Mouse (Mus musculus): ENCODE results near the gene Nup98. TPM values are rescaled to one million over a fixed set of nuclear protein-coding genes. Genes with fewer than 3 reads are reported as not detected.

The Nup98 gene
- total and polyA plus RNA-seq, 3 experiments: 24.6 to 37.1 (median 25.0) TPM

Other genes with a start within 250 kb of the Nup98 start
- gene Il18bp, start 191.5 kb downstream of the Nup98 start, total RNA-seq (2012; rRNA removed): 1.9 and 2.6 TPM in 2 replicates
- 1.7 and 1.9 TPM in 2 replicates for gene Il18bp, start 191.5 kb downstream of the Nup98 start, total RNA-seq (2014; rRNA removed)
- 2.9 and 3.3 TPM in 2 replicates for gene Il18bp, start 191.5 kb downstream of the Nup98 start, polyA plus RNA-seq (2012; ENCODE audit: insufficient read length, low read depth)
- gene Rnf121, start 144.7 kb downstream of the Nup98 start, total RNA-seq (2012; rRNA removed): 20.4 and 20.7 TPM in 2 replicates
- 10.3 and 13.9 TPM in 2 replicates for gene Rnf121, start 144.7 kb downstream of the Nup98 start, total RNA-seq (2014; rRNA removed)
- gene Rnf121, start 144.7 kb downstream of the Nup98 start, polyA plus RNA-seq (2012; ENCODE audit: insufficient read length, low read depth): 24.8 and 27.7 TPM in 2 replicates
- 19.8 and 20.2 TPM in 2 replicates for gene Xndc1, start 144.7 kb downstream of the Nup98 start, total RNA-seq (2012; rRNA removed)
- gene Xndc1, start 144.7 kb downstream of the Nup98 start, total RNA-seq (2014; rRNA removed): 15.4 and 19.9 TPM in 2 replicates
- gene Xndc1, start 144.7 kb downstream of the Nup98 start, polyA plus RNA-seq (2012; ENCODE audit: insufficient read length, low read depth): 23.4 and 26.7 TPM in 2 replicates
- gene Xntrpc, start 144.5 kb downstream of the Nup98 start, total RNA-seq (2012; rRNA removed): 1.6 and 1.9 TPM in 2 replicates
- 0.64 and 0.93 TPM in 2 replicates for gene Xntrpc, start 144.5 kb downstream of the Nup98 start, total RNA-seq (2014; rRNA removed)
- gene Xntrpc, start 144.5 kb downstream of the Nup98 start, polyA plus RNA-seq (2012; ENCODE audit: insufficient read length, low read depth): 1.6 and 1.7 TPM in 2 replicates
- gene Trpc2, start 127.1 kb downstream of the Nup98 start, total RNA-seq (2012; rRNA removed): 0.17 TPM in 1 of 2 replicates, not detected in the other
- 0.24 TPM in 1 of 2 replicates, not detected in the other for gene Trpc2, start 127.1 kb downstream of the Nup98 start, total RNA-seq (2014; rRNA removed)
- gene Trpc2, start 127.1 kb downstream of the Nup98 start, polyA plus RNA-seq (2012; ENCODE audit: insufficient read length, low read depth): not detected in 2 replicates
- gene Art1, start 108.4 kb downstream of the Nup98 start, total RNA-seq (2012; rRNA removed): 0.17 and 0.21 TPM in 2 replicates
- gene Art1, start 108.4 kb downstream of the Nup98 start, total RNA-seq (2014; rRNA removed): 0.20 and 0.22 TPM in 2 replicates
- 0.40 and 0.67 TPM in 2 replicates for gene Art1, start 108.4 kb downstream of the Nup98 start, polyA plus RNA-seq (2012; ENCODE audit: insufficient read length, low read depth)
- gene Art5, start 100.7 kb downstream of the Nup98 start, total RNA-seq (2012; rRNA removed): 0.71 and 0.85 TPM in 2 replicates
- 2.6 and 2.7 TPM in 2 replicates for gene Art5, start 100.7 kb downstream of the Nup98 start, total RNA-seq (2014; rRNA removed)
- gene Art5, start 100.7 kb downstream of the Nup98 start, polyA plus RNA-seq (2012; ENCODE audit: insufficient read length, low read depth): 3.9 and 4.7 TPM in 2 replicates
- not detected in 2 replicates for gene Chrna10, start 93.3 kb downstream of the Nup98 start, total RNA-seq (2012; rRNA removed)
- not detected in 2 replicates for gene Chrna10, start 93.3 kb downstream of the Nup98 start, total RNA-seq (2014; rRNA removed)
- gene Chrna10, start 93.3 kb downstream of the Nup98 start, polyA plus RNA-seq (2012; ENCODE audit: insufficient read length, low read depth): not detected in 2 replicates
- 13.2 and 18.3 TPM in 2 replicates for gene Pgap2, start within 50 bp of the Nup98 start, total RNA-seq (2012; rRNA removed)
- gene Pgap2, start within 50 bp of the Nup98 start, total RNA-seq (2014; rRNA removed): 20.3 and 23.7 TPM in 2 replicates
- 26.1 and 38.5 TPM in 2 replicates for gene Pgap2, start within 50 bp of the Nup98 start, polyA plus RNA-seq (2012; ENCODE audit: insufficient read length, low read depth)
- gene Rhog, start 45.9 kb upstream of the Nup98 start, total RNA-seq (2012; rRNA removed): 17.1 and 22.7 TPM in 2 replicates
- 9.6 and 12.2 TPM in 2 replicates for gene Rhog, start 45.9 kb upstream of the Nup98 start, total RNA-seq (2014; rRNA removed)
- gene Rhog, start 45.9 kb upstream of the Nup98 start, polyA plus RNA-seq (2012; ENCODE audit: insufficient read length, low read depth): 109 and 118 TPM in 2 replicates
- 8.9 and 10.2 TPM in 2 replicates for gene Stim1, start 57.6 kb upstream of the Nup98 start, total RNA-seq (2012; rRNA removed)
- gene Stim1, start 57.6 kb upstream of the Nup98 start, total RNA-seq (2014; rRNA removed): 21.0 and 26.6 TPM in 2 replicates
- gene Stim1, start 57.6 kb upstream of the Nup98 start, polyA plus RNA-seq (2012; ENCODE audit: insufficient read length, low read depth): 23.9 and 24.1 TPM in 2 replicates
- 156 and 191 TPM in 2 replicates for gene Rrm1, start 231.5 kb upstream of the Nup98 start, total RNA-seq (2012; rRNA removed)
- gene Rrm1, start 231.5 kb upstream of the Nup98 start, total RNA-seq (2014; rRNA removed): 227 and 253 TPM in 2 replicates
- 248 and 308 TPM in 2 replicates for gene Rrm1, start 231.5 kb upstream of the Nup98 start, polyA plus RNA-seq (2012; ENCODE audit: insufficient read length, low read depth)

Data from CH12.LX (cell line).